Mouse (Mus musculus) forebrain, embryonic 16.5 days (tissue): ENCODE data around the gene Ocrl. TPM values are rescaled to one million over a fixed set of nuclear protein-coding genes. Genes with fewer than 3 reads are reported as not detected.

Experiments used
- ATAC-seq: fragments of 200-750 bp; cut with Nextera tagmentation; 2 replicates; pipeline ENCODE4 v1.8.0; 2017; ENCODE audit warnings: mild to moderate bottlenecking, moderate library complexity
- H3K27ac ChIP-seq: fragments of 300-500 bp; sonication (generic); 2 replicates; pipeline ENCODE4 v1.5.1; 2014; ENCODE audit warnings: low read length, control low read depth
- H3K27me3 ChIP-seq: fragments of 300-500 bp; sonication (generic); replicated peaks from 2 replicates; pipeline ENCODE4 v1.6.1; 2014; ENCODE audit warnings: low read length; ENCODE audit not compliant: control insufficient read depth, insufficient read depth
- H3K36me3 ChIP-seq: fragments of 300-500 bp; sonication (generic); 2 replicates; pipeline ENCODE4 v1.6.1; 2014; ENCODE audit not compliant: control insufficient read depth, insufficient read depth
- H3K4me1 ChIP-seq: fragments of 300-500 bp; sonication (generic); replicated peaks from 2 replicates; pipeline ENCODE4 v1.6.1; 2014; ENCODE audit warnings: low read length; ENCODE audit not compliant: control insufficient read depth, insufficient read depth
- H3K4me2 ChIP-seq: fragments of 300-500 bp; sonication (generic); 2 replicates; pipeline ENCODE4 v1.6.1; 2014; ENCODE audit warnings: mild to moderate bottlenecking, low read length, control low read depth
- H3K4me3 ChIP-seq: fragments of 300-500 bp; sonication (generic); replicated peaks from 2 replicates; pipeline ENCODE4 v1.5.1; 2014; ENCODE audit warnings: mild to moderate bottlenecking, low read length, control low read depth
- H3K9ac ChIP-seq: fragments of 300-500 bp; sonication (generic); replicated peaks from 2 replicates; pipeline ENCODE4 v1.6.1; 2014; ENCODE audit warnings: low read depth, low read length, control low read depth
- H3K9me3 ChIP-seq: fragments of 300-500 bp; sonication (generic); 2 replicates; pipeline ENCODE4 v1.6.1; 2016; ENCODE audit warnings: low read length; ENCODE audit not compliant: control insufficient read depth
- WGBS: fragments of 180-500 bp; shearing (Covaris S2); extraction: QIAGEN DNeasy Blood & Tissue Kit; methylation state at CpG from one replicate; pipeline ENCODE4 v1.1.7; 2014; 5-methylcytosine and 5-hydroxymethylcytosine counted together
- polyA plus RNA-seq: library from polyadenylated mRNA; unstranded; fragments of >200 nt; fragmentation: Nextera tagmentation; extraction: Ambion mirVana; gene quantifications from 2 replicates; pipeline ENCODE4 v1.2.1, GENCODE M21; 2015

Ocrl gene
- polyA plus RNA-seq, 1 experiment from 2014 or later = 28.9 TPM

GRCm38 (mm10) chrX:48004786-48005185, 92.6 kb downstream of the Ocrl start:
- H3K9ac ChIP-seq = no peak overlapping the region
- no peaks in the 10 kb centered on the region for H3K9me3 ChIP-seq
- H3K36me3 ChIP-seq = no peaks in the 10 kb centered on the region
- no peak overlapping the region for H3K4me3 ChIP-seq
- WGBS = 90% methylated on average over 1 of the region's 1 CpGs
- no peak overlapping the region for H3K27ac ChIP-seq
- H3K27me3 ChIP-seq = no peaks in the 10 kb centered on the region
- no peak for ATAC-seq
- H3K4me2 ChIP-seq = no peak overlapping the region
- H3K4me1 ChIP-seq = no peaks in the 10 kb centered on the region

GRCm38 (mm10) chrX:48006062-48006461, 93.9 kb downstream of the Ocrl start:
- WGBS = 62% methylated on average over 8 of the region's 8 CpGs
- Histone ChIP-seq H3K9me3 (no peaks in the 10 kb centered on the region), H3K9ac (no peak overlapping the region), H3K36me3 (no peaks in the 10 kb centered on the region), H3K27ac (no peak overlapping the region), H3K4me2 (no peak overlapping the region), H3K4me3 (no peak overlapping the region), H3K27me3 (no peaks in the 10 kb centered on the region), H3K4me1 (no peaks in the 10 kb centered on the region)
- no peak for ATAC-seq

GRCm38 (mm10) chrX:48011656-48012055, 99.5 kb downstream of the Ocrl start:
- no peak overlapping the region for H3K27ac ChIP-seq
- no peak overlapping the region for H3K4me3 ChIP-seq
- no peak for ATAC-seq
- WGBS = 88% methylated on average over 3 of the region's 3 CpGs
- no peaks in the 10 kb centered on the region for H3K9me3 ChIP-seq
- no peaks in the 10 kb centered on the region for H3K36me3 ChIP-seq
- peaks cover 3% of the 10 kb centered on the region; the same call in 1 of the 2 replicates for H3K4me1 ChIP-seq
- H3K27me3 ChIP-seq = no peaks in the 10 kb centered on the region
- H3K9ac ChIP-seq = no peak overlapping the region
- no peak overlapping the region for H3K4me2 ChIP-seq

Other genes starting within 250 kb of the Ocrl start
- gene Smarca1, start 19.4 kb upstream of the Ocrl start, polyA plus RNA-seq = 31.1 and 35.8 TPM in 2 replicates
- gene Apln, start 122.5 kb downstream of the Ocrl start, polyA plus RNA-seq = 5.7 and 5.9 TPM in 2 replicates
- gene Xpnpep2, start 196.3 kb downstream of the Ocrl start, polyA plus RNA-seq = 0.75 and 1.0 TPM in 2 replicates
- 0.90 and 1.1 TPM in 2 replicates for gene Sash3, start 234.0 kb downstream of the Ocrl start, polyA plus RNA-seq